Mouse (Mus musculus): ENCODE results near the gene Zfp638. TPM values are rescaled to one million over a fixed set of nuclear protein-coding genes. Genes with fewer than 3 reads are reported as not detected.
A peak's percentile ranks its signal among the peaks of the same experiment; 100 is the strongest.

Zfp638 gene
- total and polyA plus RNA-seq, 2 experiments from 2014 or later = 31.9 to 40.4 TPM

GRCm38 (mm10) chr6:83846141-83846540, 20.8 kb upstream of the Zfp638 start:
- WGBS = 81% methylated on average over 2 of the region's 2 CpGs
- Histone ChIP-seq H3K36me3 (replicated peaks; ENCODE audit: control insufficient read depth, insufficient read depth, low read length) (no peaks in the 10 kb centered on the region), H3K27me3 (ENCODE audit: control insufficient read depth, insufficient read depth, low read length) (no peaks in the 10 kb centered on the region), H3K4me1 (ENCODE audit: control insufficient read depth, insufficient read depth) (no peaks in the 10 kb centered on the region), H3K4me3 (ENCODE audit: low read depth, low read length) (no peak overlapping the region), H3K27ac (ENCODE audit: low read depth) (no peak overlapping the region), H3K9me3 (replicated peaks; ENCODE audit: control insufficient read depth, low read length) (no peaks in the 10 kb centered on the region), H3K9ac (replicated peaks; ENCODE audit: low read depth, low read length) (no peak overlapping the region), H3K4me2 (ENCODE audit: low read depth, low read length) (no peak overlapping the region)
- no peak for TF ChIP-seq CTCF (IDR thresholded peaks at IDR 0.05; ENCODE audit: low read depth)
- ATAC-seq (ENCODE audit: insufficient read depth, low read depth) (no peak), DNase-seq (ENCODE audit: low spot score) (no peak)

- Histone ChIP-seq H3K4me3 (ENCODE audit: low read depth, low read length) (no peak overlapping the region), H3K27ac (ENCODE audit: low read depth) (no peak overlapping the region), H3K4me2 (ENCODE audit: low read depth, low read length) (no peak overlapping the region), H3K27me3 (ENCODE audit: control insufficient read depth, insufficient read depth, low read length) (no peaks in the 10 kb centered on the region), H3K9me3 (replicated peaks; ENCODE audit: control insufficient read depth, low read length) (no peaks in the 10 kb centered on the region), H3K9ac (replicated peaks; ENCODE audit: low read depth, low read length) (no peak overlapping the region), H3K36me3 (replicated peaks; ENCODE audit: control insufficient read depth, insufficient read depth, low read length) (no peaks in the 10 kb centered on the region), H3K4me1 (ENCODE audit: control insufficient read depth, insufficient read depth) (no peaks in the 10 kb centered on the region)
- ATAC-seq (ENCODE audit: insufficient read depth, low read depth) = no peak
- TF ChIP-seq CTCF (IDR thresholded peaks at IDR 0.05; ENCODE audit: low read depth) (no peak), EP300 (IDR thresholded peaks at IDR 0.05; ENCODE audit: low read depth) (no peak)
- WGBS = 75% methylated on average over 2 of the region's 2 CpGs
- no peak for DNase-seq (ENCODE audit: low spot score)
These were observed 17.5 kb upstream of the Zfp638 start for GRCm38 (mm10) chr6:83849446-83849845.

- no peak overlapping the region for H3K4me3 ChIP-seq (ENCODE audit: low read depth, low read length)
- DNase-seq (ENCODE audit: low spot score) = no peak
- H3K4me1 ChIP-seq (ENCODE audit: control insufficient read depth, insufficient read depth) = peaks cover 7% of the 10 kb centered on the region; the same call in 1 of the 2 replicates
- H3K4me2 ChIP-seq (ENCODE audit: low read depth, low read length) = no peak overlapping the region
- TF ChIP-seq CTCF (IDR thresholded peaks at IDR 0.05; ENCODE audit: low read depth) (no peak), EP300 (IDR thresholded peaks at IDR 0.05; ENCODE audit: low read depth) (no peak)
- WGBS = 78% methylated on average over 5 of the region's 5 CpGs
- ATAC-seq (ENCODE audit: insufficient read depth, low read depth) = no peak
- no peaks in the 10 kb centered on the region for H3K27me3 ChIP-seq (ENCODE audit: control insufficient read depth, insufficient read depth, low read length)
- no peak overlapping the region for H3K9ac ChIP-seq (replicated peaks; ENCODE audit: low read depth, low read length)
- no peaks in the 10 kb centered on the region for H3K36me3 ChIP-seq (replicated peaks; ENCODE audit: control insufficient read depth, insufficient read depth, low read length)
- H3K9me3 ChIP-seq (replicated peaks; ENCODE audit: control insufficient read depth, low read length) = no peaks in the 10 kb centered on the region
- 0 out of 2 replicates have a peak overlapping the region, but pooled peaks have one; percentile 40 for H3K27ac ChIP-seq (ENCODE audit: low read depth)
These were observed 9.4 kb upstream of the Zfp638 start for GRCm38 (mm10) chr6:83857476-83857875.

GRCm38 (mm10) chr6:83860033-83860432, 6.9 kb upstream of the Zfp638 start:
- ATAC-seq (ENCODE audit: insufficient read depth, low read depth) (peak; percentile 94), DNase-seq (ENCODE audit: low spot score) (peak; percentile 86)
- TF ChIP-seq CTCF (IDR thresholded peaks at IDR 0.05; ENCODE audit: low read depth) (no peak), EP300 (IDR thresholded peaks at IDR 0.05; ENCODE audit: low read depth) (no peak; the same call in 1 of the 2 replicates)
- Histone ChIP-seq H3K9ac (replicated peaks; ENCODE audit: low read depth, low read length) (no peak overlapping the region), H3K4me2 (ENCODE audit: low read depth, low read length) (no peak overlapping the region), H3K9me3 (replicated peaks; ENCODE audit: control insufficient read depth, low read length) (no peaks in the 10 kb centered on the region), H3K27ac (ENCODE audit: low read depth) (peak overlapping the region; percentile 91), H3K4me1 (ENCODE audit: control insufficient read depth, insufficient read depth) (peaks cover 7% of the 10 kb centered on the region; the same call in 1 of the 2 replicates), H3K4me3 (ENCODE audit: low read depth, low read length) (no peak overlapping the region), H3K27me3 (ENCODE audit: control insufficient read depth, insufficient read depth, low read length) (no peaks in the 10 kb centered on the region), H3K36me3 (replicated peaks; ENCODE audit: control insufficient read depth, insufficient read depth, low read length) (no peaks in the 10 kb centered on the region)
- WGBS = 45% methylated on average over 9 of the region's 9 CpGs

GRCm38 (mm10) chr6:83863538-83863937, 3.4 kb upstream of the Zfp638 start:
- H3K4me3 ChIP-seq (ENCODE audit: low read depth, low read length) = no peak overlapping the region
- H3K9ac ChIP-seq (replicated peaks; ENCODE audit: low read depth, low read length) = no peak overlapping the region
- H3K4me1 ChIP-seq (ENCODE audit: control insufficient read depth, insufficient read depth) = 0 out of 2 replicates have a peak, but pooled peaks cover 5% of the 10 kb centered on the region
- no peaks in the 10 kb centered on the region for H3K9me3 ChIP-seq (replicated peaks; ENCODE audit: control insufficient read depth, low read length)
- DNase-seq (ENCODE audit: low spot score) (no peak), ATAC-seq (ENCODE audit: insufficient read depth, low read depth) (no peak)
- no peaks in the 10 kb centered on the region for H3K36me3 ChIP-seq (replicated peaks; ENCODE audit: control insufficient read depth, insufficient read depth, low read length)
- TF ChIP-seq EP300 (IDR thresholded peaks at IDR 0.05; ENCODE audit: low read depth) (no peak), CTCF (IDR thresholded peaks at IDR 0.05; ENCODE audit: low read depth) (no peak)
- 66% methylated on average over 4 of the region's 4 CpGs for WGBS
- no peak overlapping the region for H3K27ac ChIP-seq (ENCODE audit: low read depth)
- H3K27me3 ChIP-seq (ENCODE audit: control insufficient read depth, insufficient read depth, low read length) = no peaks in the 10 kb centered on the region
- no peak overlapping the region for H3K4me2 ChIP-seq (ENCODE audit: low read depth, low read length)

- 30% methylated on average over 4 of the region's 4 CpGs for WGBS
These were observed 486 bp upstream of the Zfp638 start for GRCm38 (mm10) chr6:83866423-83866822.

More at GRCm38 (mm10) chr6:83866423-83866822, 486 bp upstream of the Zfp638 start:
- TF ChIP-seq CTCF (IDR thresholded peaks at IDR 0.05; ENCODE audit: low read depth) (no peak), EP300 (IDR thresholded peaks at IDR 0.05; ENCODE audit: low read depth) (no peak)
- Histone ChIP-seq H3K36me3 (replicated peaks; ENCODE audit: control insufficient read depth, insufficient read depth, low read length) (no peaks in the 10 kb centered on the region), H3K4me3 (ENCODE audit: low read depth, low read length) (peak overlapping the region; percentile 69; the same call in 1 of the 2 replicates), H3K9ac (replicated peaks; ENCODE audit: low read depth, low read length) (no peak overlapping the region), H3K9me3 (replicated peaks; ENCODE audit: control insufficient read depth, low read length) (no peaks in the 10 kb centered on the region), H3K27ac (ENCODE audit: low read depth) (no peak overlapping the region), H3K27me3 (ENCODE audit: control insufficient read depth, insufficient read depth, low read length) (no peaks in the 10 kb centered on the region), H3K4me1 (ENCODE audit: control insufficient read depth, insufficient read depth) (0 out of 2 replicates have a peak, but pooled peaks cover 5% of the 10 kb centered on the region), H3K4me2 (ENCODE audit: low read depth, low read length) (peak overlapping the region; percentile 79; the same call in 1 of the 2 replicates)
- DNase-seq (ENCODE audit: low spot score) (no peak), ATAC-seq (ENCODE audit: insufficient read depth, low read depth) (no peak)
